Mouse (Mus musculus) CD4-positive helper T cell, adult 2 months (primary cell): ENCODE measurements around the gene Ebf1.

Source experiments
- DNase-seq: peaks from one replicate; pipeline ENCODE4 v3.0.0-alpha.2; 2012; ENCODE audit warnings: low read depth, missing footprints, low spot score

The Ebf1 gene

DNA sequence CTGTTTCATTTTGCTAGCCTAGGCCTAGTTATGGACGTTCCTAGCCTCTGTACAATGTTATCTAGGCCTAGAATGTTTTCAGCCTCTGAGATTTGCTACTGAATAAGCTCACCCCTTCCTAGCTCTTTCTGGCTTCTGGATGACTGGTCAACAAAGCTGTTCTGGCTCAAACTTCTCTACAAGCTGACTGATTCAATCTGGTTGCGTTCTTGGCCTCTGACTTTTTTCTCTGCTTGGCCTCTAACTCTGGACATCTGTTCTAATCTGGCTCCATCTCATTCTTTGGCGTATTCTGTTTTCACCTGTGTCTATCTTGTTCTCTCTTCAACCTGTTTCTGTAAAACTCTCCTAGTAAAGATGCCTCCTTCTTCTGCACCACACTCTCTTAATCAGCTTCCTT is 400.4 kb downstream of the Ebf1 start:
- DNase-seq: no peak

GRCm38 (mm10) chr11:45026012-45026411 is 408.9 kb downstream of the Ebf1 start:
- no peak for DNase-seq

- DNase-seq: no peak
Measured at GRCm38 (mm10) chr11:45026674-45027073, 409.6 kb downstream of the Ebf1 start.

GRCm38 (mm10) chr11:45027076-45027475 is 410.0 kb downstream of the Ebf1 start:
- DNase-seq: no peak

- no peak for DNase-seq
Measured at GRCm38 (mm10) chr11:45055744-45056610, 438.9 kb downstream of the Ebf1 start.
